In the genomic region with DNA sequence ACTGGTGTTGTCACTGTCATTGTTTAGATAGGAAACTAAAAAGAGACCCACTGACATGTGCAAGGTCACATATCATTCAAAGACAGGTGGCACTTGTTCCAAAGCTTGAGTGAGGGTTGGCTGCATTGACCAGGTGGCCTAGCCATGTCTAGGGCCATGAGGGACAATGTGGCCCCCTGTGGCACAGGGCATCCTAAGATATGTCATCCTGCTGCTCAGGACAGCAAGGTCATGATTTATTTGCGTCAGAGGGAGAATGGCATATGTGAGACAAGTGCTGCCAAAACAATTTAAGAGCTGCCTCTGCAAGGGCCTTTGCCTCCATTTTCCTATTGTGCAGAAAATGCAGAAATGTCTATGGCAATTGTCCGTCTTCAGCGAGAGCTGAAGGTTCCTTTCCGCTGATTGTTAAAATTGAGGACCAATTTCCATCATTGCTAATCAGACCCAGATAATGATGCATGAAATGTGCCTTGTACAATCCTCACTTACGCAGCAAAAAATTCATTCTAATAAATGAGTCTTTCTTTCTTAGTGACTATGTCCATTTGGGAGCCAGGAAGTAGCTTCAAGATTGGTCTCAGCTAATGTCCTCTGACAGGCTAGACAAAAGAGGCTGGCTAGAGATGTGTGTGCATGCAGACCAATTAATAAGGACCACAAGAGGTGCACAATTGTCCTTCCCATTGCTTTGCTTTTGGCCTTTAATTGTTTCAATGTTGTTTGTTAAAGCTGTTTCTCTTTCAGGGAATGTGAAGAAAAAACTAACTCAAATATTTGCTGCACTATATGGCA, we compare ENCODE assay signal across 30 mouse cellular contexts.
A peak's percentile ranks its signal among the peaks of the same experiment; 100 is the strongest.
DNase-seq lines count a peak whose midpoint lies in the region; ATAC-seq lines count a peak whose summit lies in the region.
"Had no signal": no experiment of that assay in that cellular context is flagged by ENCODE, and none has a peak within 500 bp of the region (broad histone marks: within the 10 kb centered on the region; RNA-seq: fewer than 3 reads in every experiment).

No protein-coding gene starts in this region.

- 76% methylated on average over 5 of the region's 5 CpGs for WGBS in hindbrain, embryonic 11.5 days
- 81% methylated on average over 5 of the region's 5 CpGs for WGBS in hindbrain, embryonic 10.5 days
- WGBS in midbrain, embryonic 14.5 days, result 48% methylated on average over 5 of the region's 5 CpGs
- 84% methylated on average over 5 of the region's 5 CpGs for WGBS in midbrain, embryonic 10.5 days
- 78% methylated on average over 5 of the region's 5 CpGs for WGBS in embryonic facial prominence, embryonic 14.5 days

- ATAC-seq in hindbrain, embryonic 11.5 days (ENCODE audit: low FRiP score), result peak; percentile 34; the same call in 1 of the 2 replicates
- ATAC-seq in midbrain, embryonic 14.5 days (ENCODE audit: low FRiP score, low TSS enrichment), result no peak
- ATAC-seq in embryonic facial prominence, embryonic 14.5 days (ENCODE audit: low read depth), result peak; percentile 76; the same call in 1 of the 2 replicates
- ATAC-seq: forebrain, embryonic 16.5 days; intestine, embryonic 16.5 days; lung, postnatal 0 days had no signal

- H3K4me3 ChIP-seq in hindbrain, embryonic 11.5 days (ENCODE audit: low read depth, low read length), result no peak overlapping the region
- no peak overlapping the region for H3K4me3 ChIP-seq in hindbrain, embryonic 10.5 days
- no peak overlapping the region for H3K4me3 ChIP-seq in midbrain, embryonic 14.5 days (replicated peaks; ENCODE audit: low read depth, low read length)
- no peak overlapping the region for H3K4me3 ChIP-seq in midbrain, embryonic 10.5 days
- H3K4me3 ChIP-seq in embryonic facial prominence, embryonic 14.5 days (ENCODE audit: low read depth, low read length), result no peak overlapping the region
- H3K4me3 ChIP-seq: forebrain, embryonic 10.5 days; heart, embryonic 10.5 days; heart, embryonic 15.5 days; limb, embryonic 10.5 days; limb, embryonic 15.5 days; liver, embryonic 13.5 days; megakaryocyte, embryonic 14.5 days; neural tube, embryonic 13.5 days had no signal

- no peaks in the 10 kb centered on the region for H3K36me3 ChIP-seq in hindbrain, embryonic 11.5 days (ENCODE audit: control insufficient read depth, insufficient read depth, low read length)
- no peaks in the 10 kb centered on the region for H3K36me3 ChIP-seq in hindbrain, embryonic 10.5 days
- H3K36me3 ChIP-seq in midbrain, embryonic 14.5 days (ENCODE audit: control insufficient read depth, insufficient read depth, low read length), result peaks cover 5% of the 10 kb centered on the region; the same call in 1 of the 2 replicates
- no peaks in the 10 kb centered on the region for H3K36me3 ChIP-seq in midbrain, embryonic 10.5 days
- no peaks in the 10 kb centered on the region for H3K36me3 ChIP-seq in embryonic facial prominence, embryonic 14.5 days (ENCODE audit: control insufficient read depth, insufficient read depth, low read length)
- H3K36me3 ChIP-seq: forebrain, embryonic 10.5 days; heart, embryonic 10.5 days; heart, embryonic 15.5 days; limb, embryonic 10.5 days; limb, embryonic 15.5 days; liver, embryonic 13.5 days had no signal

- no peaks in the 10 kb centered on the region for H3K27me3 ChIP-seq in hindbrain, embryonic 11.5 days (ENCODE audit: control insufficient read depth, insufficient read depth, low read length)
- no peaks in the 10 kb centered on the region for H3K27me3 ChIP-seq in hindbrain, embryonic 10.5 days (ENCODE audit: insufficient read depth, poor library complexity, severe bottlenecking)
- no peaks in the 10 kb centered on the region for H3K27me3 ChIP-seq in midbrain, embryonic 14.5 days (ENCODE audit: control insufficient read depth, insufficient read depth, low read length)
- H3K27me3 ChIP-seq in midbrain, embryonic 10.5 days (ENCODE audit: low read depth, poor library complexity, severe bottlenecking), result no peaks in the 10 kb centered on the region
- H3K27me3 ChIP-seq in embryonic facial prominence, embryonic 14.5 days (replicated peaks; ENCODE audit: control insufficient read depth, insufficient read depth, low read length), result no peaks in the 10 kb centered on the region
- H3K27me3 ChIP-seq: heart, embryonic 15.5 days; limb, embryonic 15.5 days; liver, embryonic 13.5 days; megakaryocyte, embryonic 14.5 days; neural tube, embryonic 13.5 days had no signal

- H3K4me2 ChIP-seq in hindbrain, embryonic 11.5 days (replicated peaks; ENCODE audit: low read depth, low read length), result no peak overlapping the region
- no peak overlapping the region for H3K4me2 ChIP-seq in midbrain, embryonic 14.5 days (ENCODE audit: low read length)
- no peak overlapping the region for H3K4me2 ChIP-seq in embryonic facial prominence, embryonic 14.5 days (ENCODE audit: low read depth, low read length)
- H3K4me2 ChIP-seq: heart, embryonic 15.5 days; limb, embryonic 15.5 days; liver, embryonic 13.5 days; neural tube, embryonic 13.5 days had no signal

- DNase-seq in hindbrain, embryonic 11.5 days (ENCODE audit: low spot score), result no peak
- DNase-seq in hindbrain, embryonic 10.5 days (ENCODE audit: low spot score), result no peak
- DNase-seq in midbrain, embryonic 14.5 days, result peak; percentile 34
- DNase-seq in midbrain, embryonic 10.5 days (ENCODE audit: low spot score), result no peak
- DNase-seq in embryonic facial prominence, embryonic 14.5 days (ENCODE audit: low spot score), result peak; percentile 46
- DNase-seq in retina, postnatal 1 day, result peak; percentile 97
- no peak for DNase-seq in adrenal gland, adult 2 months
- no peak for DNase-seq in urinary bladder, postnatal 25 days (ENCODE audit: low spot score)
- DNase-seq: adrenal gland, postnatal 25 days; cerebellum, adult 18-20 months; cerebellum, postnatal 25 days; kidney, adult 8-10 months; kidney, postnatal 4 days; liver, embryonic 13.5 days; lung, adult 18-20 months; lung, postnatal 4 days; right cerebral cortex, adult 18-20 months; spleen, adult 18-20 months; thymus, postnatal 14 days had no signal

- H3K4me1 ChIP-seq in hindbrain, embryonic 11.5 days (replicated peaks; ENCODE audit: control insufficient read depth, insufficient read depth, low read length), result no peaks in the 10 kb centered on the region
- 0 out of 2 replicates have a peak, but pooled peaks cover 5% of the 10 kb centered on the region for H3K4me1 ChIP-seq in hindbrain, embryonic 10.5 days (replicated peaks)
- peaks cover 8% of the 10 kb centered on the region; the same call in 1 of the 2 replicates for H3K4me1 ChIP-seq in midbrain, embryonic 14.5 days (ENCODE audit: control insufficient read depth, insufficient read depth, low read length)
- no peaks in the 10 kb centered on the region for H3K4me1 ChIP-seq in midbrain, embryonic 10.5 days
- H3K4me1 ChIP-seq in embryonic facial prominence, embryonic 14.5 days (ENCODE audit: control insufficient read depth, insufficient read depth, low read length), result no peaks in the 10 kb centered on the region
- H3K4me1 ChIP-seq: heart, embryonic 10.5 days; limb, embryonic 10.5 days; limb, embryonic 15.5 days; megakaryocyte, embryonic 14.5 days had no signal

- H3K9me3 ChIP-seq in hindbrain, embryonic 11.5 days (ENCODE audit: control insufficient read depth, low read length), result no peaks in the 10 kb centered on the region
- no peaks in the 10 kb centered on the region for H3K9me3 ChIP-seq in hindbrain, embryonic 10.5 days
- no peaks in the 10 kb centered on the region for H3K9me3 ChIP-seq in midbrain, embryonic 14.5 days (ENCODE audit: control insufficient read depth, low read length)
- H3K9me3 ChIP-seq in midbrain, embryonic 10.5 days (replicated peaks), result no peaks in the 10 kb centered on the region
- H3K9me3 ChIP-seq in embryonic facial prominence, embryonic 14.5 days (ENCODE audit: control insufficient read depth, low read length), result no peaks in the 10 kb centered on the region
- H3K9me3 ChIP-seq: forebrain, embryonic 10.5 days; heart, embryonic 10.5 days; heart, embryonic 15.5 days; limb, embryonic 10.5 days; limb, embryonic 15.5 days; liver, embryonic 13.5 days; megakaryocyte, embryonic 14.5 days; neural tube, embryonic 13.5 days had no signal

- no peak overlapping the region for H3K27ac ChIP-seq in hindbrain, embryonic 11.5 days (ENCODE audit: low read depth, low read length)
- H3K27ac ChIP-seq in hindbrain, embryonic 10.5 days, result no peak overlapping the region
- H3K27ac ChIP-seq in midbrain, embryonic 14.5 days (replicated peaks; ENCODE audit: low read depth, low read length), result no peak overlapping the region
- no peak overlapping the region for H3K27ac ChIP-seq in midbrain, embryonic 10.5 days (replicated peaks)
- H3K27ac ChIP-seq in embryonic facial prominence, embryonic 14.5 days (replicated peaks; ENCODE audit: low read depth, low read length), result no peak overlapping the region
- H3K27ac ChIP-seq: forebrain, embryonic 10.5 days; heart, embryonic 10.5 days; heart, embryonic 15.5 days; kidney, postnatal 0 days; limb, embryonic 10.5 days; limb, embryonic 15.5 days; liver, embryonic 13.5 days; neural tube, embryonic 13.5 days had no signal

- H3K9ac ChIP-seq in hindbrain, embryonic 11.5 days (ENCODE audit: low read depth, low read length), result no peak overlapping the region
- H3K9ac ChIP-seq in midbrain, embryonic 14.5 days (replicated peaks; ENCODE audit: low read length), result no peak overlapping the region
- no peak overlapping the region for H3K9ac ChIP-seq in embryonic facial prominence, embryonic 14.5 days (ENCODE audit: low read depth, low read length)
- H3K9ac ChIP-seq: heart, embryonic 15.5 days; limb, embryonic 15.5 days; liver, embryonic 13.5 days; neural tube, embryonic 13.5 days had no signal

Comparison
In these comparisons a context has a peak if more than half of its experiments do, and no peak if none do; other contexts are left out.
1. DNase-seq: peak in midbrain, embryonic 14.5 days (single experiment), embryonic facial prominence, embryonic 14.5 days (single experiment) and retina, postnatal 1 day (single experiment); none in hindbrain, embryonic 11.5 days (single experiment), hindbrain, embryonic 10.5 days (single experiment), midbrain, embryonic 10.5 days (single experiment), adrenal gland, adult 2 months (single experiment) and urinary bladder, postnatal 25 days (single experiment).